Mouse (Mus musculus): ENCODE results near the gene Ksr1. TPM values are rescaled to one million over a fixed set of nuclear protein-coding genes. Genes with fewer than 3 reads are reported as not detected.

Gene Ksr1
- polyA plus RNA-seq, 2 experiments from 2014 or later = 2.9 to 3.8 TPM

DNA sequence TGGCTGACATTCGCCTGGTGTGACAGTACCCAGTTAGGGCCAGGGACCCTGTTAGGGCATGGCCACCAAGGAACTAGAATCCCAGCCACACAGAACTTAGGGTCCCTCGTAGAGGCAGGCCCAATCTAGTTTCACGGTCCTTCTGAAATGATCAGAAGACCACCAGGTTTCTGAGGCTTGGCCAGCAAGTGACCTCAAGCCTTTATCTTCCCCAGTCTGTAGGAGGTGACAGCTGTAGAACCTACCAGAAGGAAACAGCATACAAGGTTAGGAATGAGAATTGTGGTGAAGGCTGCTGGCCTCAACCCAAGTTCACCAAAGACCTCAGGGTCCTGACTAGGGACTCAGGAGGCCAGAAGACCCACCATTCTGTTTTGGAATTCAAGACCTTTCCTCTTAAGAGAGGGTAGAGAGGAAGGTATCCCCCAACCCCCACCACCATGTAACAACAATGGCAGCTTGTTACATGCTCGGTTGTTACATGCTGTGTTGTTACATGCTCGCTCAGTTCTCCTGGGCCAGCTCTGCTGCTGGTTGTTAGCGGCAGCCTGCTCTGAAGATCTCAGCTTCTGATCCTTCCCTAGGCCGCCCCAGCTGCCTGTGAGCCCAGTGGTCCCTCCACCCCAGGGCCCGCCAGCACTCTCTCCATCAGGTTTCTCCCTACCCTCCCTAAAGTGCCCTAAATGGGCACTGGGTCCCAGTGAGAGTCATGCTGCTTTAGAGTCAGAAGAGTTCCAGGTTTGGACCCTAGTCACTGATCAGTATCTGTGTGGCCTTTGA is 169.3 kb downstream of the Ksr1 start:
- no peak for ATAC-seq

GRCm38 (mm10) chr11:78973381-78974150 is 172.6 kb downstream of the Ksr1 start:
- peak; percentile 19 for ATAC-seq

- no peak for ATAC-seq
These were observed 173.3 kb downstream of the Ksr1 start for GRCm38 (mm10) chr11:78972811-78973351.

DNA sequence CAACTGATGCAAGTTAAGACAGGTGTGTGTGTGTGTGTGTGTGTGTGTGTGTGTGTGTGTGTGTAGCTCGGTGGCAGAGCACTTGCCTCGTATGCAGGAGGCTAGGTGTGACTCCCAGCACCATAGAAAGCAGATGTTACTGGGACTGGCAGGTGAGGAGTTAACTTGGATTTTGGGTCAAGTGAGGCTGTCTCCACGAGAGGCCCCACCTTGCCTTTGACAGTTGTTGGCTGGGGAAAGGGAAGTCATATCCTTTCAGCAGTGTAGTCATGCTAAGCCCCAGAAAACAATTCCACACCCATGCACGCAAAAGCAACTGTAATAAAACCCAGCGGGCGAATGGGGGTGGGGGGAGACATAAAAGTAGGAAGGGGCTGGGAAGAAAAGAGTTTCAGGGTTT is 173.9 kb downstream of the Ksr1 start:
- ATAC-seq = no peak

DNA sequence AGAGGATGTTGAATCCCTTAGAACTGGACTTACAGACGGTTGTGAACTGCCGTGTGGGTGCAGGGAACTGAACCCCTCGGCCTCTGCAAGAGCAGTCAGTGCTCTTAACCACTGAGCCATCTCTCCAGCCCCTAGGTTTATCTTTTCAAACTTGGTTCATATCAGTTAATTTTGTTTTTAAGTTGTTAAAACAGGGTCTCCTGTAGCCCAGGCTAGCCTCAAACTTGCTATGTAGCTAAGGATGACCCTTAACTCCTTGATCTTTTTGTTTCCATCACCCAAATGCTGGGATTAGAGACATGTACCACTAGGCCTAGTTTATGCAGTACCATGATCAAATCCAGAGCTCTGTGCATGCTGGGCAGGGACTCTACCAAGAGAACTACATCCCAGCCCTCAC is 174.5 kb downstream of the Ksr1 start:
- ATAC-seq = no peak

- ATAC-seq = no peak
These were observed 175.1 kb downstream of the Ksr1 start for GRCm38 (mm10) chr11:78971096-78971495.

DNA sequence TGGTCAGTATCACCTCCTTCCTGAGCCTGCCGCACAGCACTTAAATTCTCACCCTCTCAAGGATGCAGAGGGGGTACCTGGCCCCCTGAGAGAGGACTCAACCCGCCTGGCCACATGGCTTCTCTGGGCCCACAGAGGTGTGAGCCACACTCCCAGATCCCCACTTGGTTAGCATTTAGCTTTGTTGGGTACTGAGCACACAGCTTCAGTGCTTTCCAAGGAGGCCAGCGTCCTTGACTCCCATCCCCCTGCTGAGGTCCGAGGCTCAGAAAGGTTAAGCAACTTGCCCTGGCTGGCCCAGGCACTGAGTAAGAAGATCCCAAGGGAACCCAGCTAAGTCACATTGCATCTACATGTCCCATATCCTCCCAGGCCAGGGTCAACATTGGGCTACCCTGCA is 178.1 kb downstream of the Ksr1 start:
- no peak for ATAC-seq

DNA sequence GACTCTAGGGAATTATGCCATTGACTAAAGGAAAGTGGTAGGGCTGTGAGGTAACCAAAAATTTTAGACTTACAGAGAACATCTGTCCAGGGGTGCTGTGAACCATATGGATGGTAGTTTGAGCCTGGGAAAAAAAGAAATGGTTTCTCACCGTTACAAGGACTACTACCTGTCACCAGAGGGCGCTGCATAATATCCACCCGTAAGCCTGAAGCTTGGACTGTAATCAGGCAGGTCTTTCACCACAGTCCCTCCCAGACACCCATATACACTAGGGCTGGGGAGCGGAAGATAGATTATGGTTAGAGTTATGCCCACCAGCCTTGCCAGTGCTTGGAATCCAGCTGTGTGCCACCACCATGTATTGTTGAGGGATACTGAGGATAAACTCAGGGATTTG is 178.8 kb downstream of the Ksr1 start:
- no peak for ATAC-seq

Other genes with a start within 250 kb of the Ksr1 start
- gene Nos2, start 225.6 kb downstream of the Ksr1 start, polyA plus RNA-seq (2017; shearing (Covaris generic)) = not detected
- 100 to 1,000 TPM; 309 to 317 TPM for gene Lgals9, start 161.5 kb downstream of the Ksr1 start, polyA plus RNA-seq (2017; shearing (Covaris generic))
- gene Wsb1, start 108.3 kb upstream of the Ksr1 start, polyA plus RNA-seq (2017; shearing (Covaris generic)) = 10 to 100 TPM; 81.8 to 88.3 TPM
- gene Gm9964, start 150.5 kb upstream of the Ksr1 start, polyA plus RNA-seq (2017; shearing (Covaris generic)) = not detected
- 1 to 10 TPM; 1.2 to 1.6 TPM for gene Nf1, start 193.3 kb upstream of the Ksr1 start, polyA plus RNA-seq (2017; shearing (Covaris generic))